Mouse (Mus musculus): ENCODE data around the gene Neo1. TPM values are rescaled to one million over a fixed set of nuclear protein-coding genes. Genes with fewer than 3 reads are reported as not detected.
"Not testable (repeated sequence)": the region's sequence is repeated elsewhere in the genome, so short reads cannot be mapped to it uniquely, and the experiment has no call there.

The Neo1 gene
- polyA plus RNA-seq, 1 experiment from 2014 or later, result 26.0 TPM

GRCm38 (mm10) chr9:59056281-59056680 is 20.0 kb upstream of the Neo1 start:
- H3K9me3 ChIP-seq, result no peaks in the 10 kb centered on the region
- ATAC-seq, result no peak
- no peaks in the 10 kb centered on the region for H3K4me1 ChIP-seq (replicated peaks)
- 78% methylated on average over 8 of the region's 8 CpGs for WGBS
- no peak overlapping the region for H3K4me3 ChIP-seq (replicated peaks)
- H3K9ac ChIP-seq, result no peak overlapping the region
- H3K27me3 ChIP-seq (replicated peaks), result no peaks in the 10 kb centered on the region
- no peaks in the 10 kb centered on the region for H3K36me3 ChIP-seq
- H3K27ac ChIP-seq, result no peak overlapping the region
- H3K4me2 ChIP-seq (replicated peaks), result no peak overlapping the region

DNA sequence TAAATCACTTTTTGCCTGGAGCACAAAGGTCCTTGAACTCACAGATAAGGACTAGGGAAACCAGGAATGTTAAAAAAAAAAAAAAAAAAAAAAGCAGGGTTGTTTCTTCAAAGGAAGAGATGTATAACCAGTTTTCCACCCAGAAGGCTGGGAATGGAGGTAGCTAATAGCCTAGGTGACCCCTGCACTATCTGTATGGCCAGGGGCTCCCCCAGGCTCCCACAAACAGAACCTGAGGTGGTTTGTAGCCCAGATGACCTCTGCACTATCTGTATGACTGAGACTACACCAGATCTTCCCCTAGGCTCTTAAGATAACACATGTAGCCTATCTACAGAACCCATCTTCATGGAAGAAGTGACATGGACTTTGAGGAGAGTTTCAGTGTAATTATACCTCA is 5.6 kb upstream of the Neo1 start:
- Histone ChIP-seq H3K4me2 (replicated peaks) (no peak overlapping the region), H3K27me3 (replicated peaks) (no peaks in the 10 kb centered on the region), H3K9me3 (no peaks in the 10 kb centered on the region), H3K36me3 (no peaks in the 10 kb centered on the region), H3K9ac (no peak overlapping the region), H3K4me1 (replicated peaks) (no peaks in the 10 kb centered on the region), H3K27ac (no peak overlapping the region), H3K4me3 (replicated peaks) (no peak overlapping the region)
- ATAC-seq, result peak; percentile 59

DNA sequence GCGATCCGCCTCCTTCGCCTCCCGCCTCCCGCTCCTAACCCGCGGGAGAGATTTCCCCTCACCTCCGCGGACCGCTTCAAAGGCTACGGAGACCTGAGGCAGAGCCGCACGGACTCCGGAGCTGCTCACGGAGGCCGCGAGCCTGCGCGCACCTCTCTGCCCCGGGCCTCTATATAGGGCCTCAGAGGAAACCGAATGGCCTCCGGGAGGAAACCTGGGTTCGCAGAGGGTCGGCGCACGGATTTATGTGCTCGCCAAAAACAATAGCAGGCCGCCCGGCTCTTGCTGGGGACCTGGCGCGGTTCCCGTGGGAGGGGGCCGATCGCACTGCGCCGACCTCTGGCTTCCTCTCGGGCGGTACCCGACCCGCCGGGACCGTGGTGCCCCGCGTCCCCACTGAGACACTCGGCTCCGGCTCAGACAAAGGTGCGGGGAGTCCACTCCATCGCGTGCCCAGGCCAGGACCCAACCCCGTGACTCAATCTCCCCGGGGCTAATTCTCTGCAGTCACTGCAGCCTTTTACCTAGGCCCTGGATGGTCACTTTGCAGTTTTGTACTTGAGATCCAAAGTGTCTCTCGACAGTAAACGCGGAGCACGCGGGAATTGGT is 596 bp upstream of the Neo1 start:
- no peaks in the 10 kb centered on the region for H3K27me3 ChIP-seq (replicated peaks)
- H3K4me1 ChIP-seq (replicated peaks), result 0 out of 2 replicates have a peak, but pooled peaks cover 12% of the 10 kb centered on the region
- peak; percentile 45 for ATAC-seq
- H3K9me3 ChIP-seq, result no peaks in the 10 kb centered on the region
- peak overlapping the region; percentile 100 for H3K27ac ChIP-seq
- no peaks in the 10 kb centered on the region for H3K36me3 ChIP-seq
- WGBS, result under 1% methylated on average over 53 of the region's 56 CpGs
- peak overlapping the region; percentile 81 for H3K4me2 ChIP-seq (replicated peaks)
- H3K9ac ChIP-seq, result peak overlapping the region; percentile 93
- peak overlapping the region; percentile 95 for H3K4me3 ChIP-seq (replicated peaks)

- Histone ChIP-seq H3K4me2 (replicated peaks) (peak overlapping the region; percentile 81), H3K27ac (peak overlapping the region; percentile 100), H3K4me3 (replicated peaks) (peak overlapping the region; percentile 95), H3K27me3 (replicated peaks) (no peaks in the 10 kb centered on the region), H3K4me1 (replicated peaks) (0 out of 2 replicates have a peak, but pooled peaks cover 12% of the 10 kb centered on the region), H3K36me3 (no peaks in the 10 kb centered on the region), H3K9ac (peak overlapping the region; percentile 93), H3K9me3 (no peaks in the 10 kb centered on the region)
- peak; percentile 31 for ATAC-seq
- whole genome bisulfite sequencing, result under 1% methylated on average over 56 of the region's 63 CpGs
Observed at GRCm38 (mm10) chr9:59035342-59036158, 691 bp downstream of the Neo1 start.

GRCm38 (mm10) chr9:59034836-59035235 is 1.4 kb downstream of the Neo1 start:
- no peak for ATAC-seq
- Histone ChIP-seq H3K4me2 (replicated peaks) (peak overlapping the region; percentile 81), H3K27me3 (replicated peaks) (no peaks in the 10 kb centered on the region), H3K27ac (no peak overlapping the region), H3K36me3 (no peaks in the 10 kb centered on the region), H3K9ac (no peak overlapping the region), H3K4me1 (replicated peaks) (0 out of 2 replicates have a peak, but pooled peaks cover 12% of the 10 kb centered on the region), H3K4me3 (replicated peaks) (peak overlapping the region; percentile 95), H3K9me3 (no peaks in the 10 kb centered on the region)
- WGBS, result 25% methylated on average over 5 of the region's 5 CpGs

DNA sequence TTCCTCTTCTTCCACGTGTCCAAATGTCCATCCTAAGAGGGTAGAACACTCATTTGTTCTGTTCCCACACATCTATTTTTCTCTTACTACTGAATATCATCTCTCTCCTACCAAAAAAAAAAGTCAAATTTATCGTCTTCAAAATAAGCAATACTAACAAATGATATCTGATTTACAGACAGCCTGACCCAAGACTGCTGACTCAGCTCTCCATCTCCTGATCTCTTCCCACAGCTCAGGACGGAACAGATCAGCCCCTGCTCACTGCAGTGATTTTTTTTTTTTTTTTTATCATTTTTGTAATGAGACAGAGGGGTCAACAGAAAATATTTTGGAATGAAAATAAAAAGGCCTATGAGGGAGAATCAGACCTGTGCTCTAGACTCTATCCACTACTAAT is 2.7 kb downstream of the Neo1 start:
- H3K9me3 ChIP-seq, result no peaks in the 10 kb centered on the region
- H3K4me1 ChIP-seq (replicated peaks), result 0 out of 2 replicates have a peak, but pooled peaks cover 12% of the 10 kb centered on the region
- H3K36me3 ChIP-seq, result no peaks in the 10 kb centered on the region
- no peak overlapping the region for H3K4me3 ChIP-seq (replicated peaks)
- 33% methylated on average over 3 of the region's 3 CpGs for WGBS
- ATAC-seq, result no peak
- no peaks in the 10 kb centered on the region for H3K27me3 ChIP-seq (replicated peaks)
- no peak overlapping the region for H3K27ac ChIP-seq
- H3K9ac ChIP-seq, result no peak overlapping the region
- H3K4me2 ChIP-seq (replicated peaks), result no peak overlapping the region

GRCm38 (mm10) chr9:59024245-59024844 is 11.9 kb downstream of the Neo1 start:
- Histone ChIP-seq H3K27ac (no peak overlapping the region), H3K4me2 (replicated peaks) (no peak overlapping the region), H3K4me1 (replicated peaks) (no peaks in the 10 kb centered on the region), H3K4me3 (replicated peaks) (no peak overlapping the region), H3K27me3 (replicated peaks) (no peaks in the 10 kb centered on the region), H3K36me3 (no peaks in the 10 kb centered on the region), H3K9ac (no peak overlapping the region), H3K9me3 (no peaks in the 10 kb centered on the region)
- 37% methylated on average over 4 of the region's 4 CpGs for WGBS
- ATAC-seq, result no peak

- Histone ChIP-seq H3K27me3 (replicated peaks) (no peaks in the 10 kb centered on the region), H3K9me3 (no peaks in the 10 kb centered on the region), H3K4me3 (replicated peaks) (no peak overlapping the region), H3K4me2 (replicated peaks) (no peak overlapping the region), H3K9ac (no peak overlapping the region), H3K36me3 (no peaks in the 10 kb centered on the region), H3K4me1 (replicated peaks) (no peaks in the 10 kb centered on the region), H3K27ac (no peak overlapping the region)
- WGBS, result 70% methylated on average over 3 of the region's 3 CpGs
- no peak for ATAC-seq
Observed at GRCm38 (mm10) chr9:59016060-59016719, 20.1 kb downstream of the Neo1 start.

- no peak for ATAC-seq
- no peak overlapping the region for H3K4me3 ChIP-seq (replicated peaks)
- WGBS, result 8% methylated on average over 2 of the region's 2 CpGs
- H3K4me2 ChIP-seq (replicated peaks), result no peak overlapping the region
- H3K9me3 ChIP-seq, result no peaks in the 10 kb centered on the region
- H3K4me1 ChIP-seq (replicated peaks), result no peaks in the 10 kb centered on the region
- H3K36me3 ChIP-seq, result no peaks in the 10 kb centered on the region
- H3K9ac ChIP-seq, result no peak overlapping the region
- no peaks in the 10 kb centered on the region for H3K27me3 ChIP-seq (replicated peaks)
- H3K27ac ChIP-seq, result no peak overlapping the region
Observed at GRCm38 (mm10) chr9:59013365-59013764, 22.9 kb downstream of the Neo1 start.

DNA sequence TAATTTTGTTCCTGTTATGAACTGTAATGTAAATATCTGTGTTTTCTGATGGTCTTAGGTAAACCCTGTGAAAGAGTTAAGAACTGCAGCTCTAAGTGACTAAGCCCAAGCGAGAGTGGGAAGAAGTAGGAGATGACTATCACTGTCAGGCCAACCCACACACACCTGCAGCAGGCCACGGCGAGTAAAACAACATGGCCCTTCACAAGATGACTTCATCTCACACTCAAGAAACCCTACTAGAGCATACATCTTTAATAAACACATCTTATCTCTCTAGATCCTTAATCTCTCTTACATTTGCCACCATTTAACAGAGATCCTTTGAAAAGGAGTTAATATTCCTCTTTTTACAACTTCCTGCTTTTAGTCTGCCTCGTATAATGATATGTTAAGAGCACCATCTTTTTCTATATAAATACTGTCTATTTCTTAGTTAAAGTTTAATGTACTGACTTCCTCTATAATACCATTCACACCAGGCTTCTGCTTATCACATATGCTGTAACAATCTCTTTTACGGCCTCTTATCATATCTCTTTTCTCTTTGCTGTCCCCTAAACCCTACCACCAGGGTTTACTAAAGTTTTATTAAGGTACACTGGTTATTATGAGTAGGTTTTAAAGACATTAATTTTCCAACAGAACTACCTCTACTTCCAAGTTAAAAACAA is 46.8 kb downstream of the Neo1 start:
- Histone ChIP-seq H3K9me3 (no peaks in the 10 kb centered on the region), H3K4me2 (replicated peaks) (0 out of 2 replicates have a peak overlapping the region, but pooled peaks have one; percentile 20), H3K9ac (no peak overlapping the region), H3K4me1 (replicated peaks) (no peaks in the 10 kb centered on the region), H3K36me3 (peaks cover 3% of the 10 kb centered on the region; the same call in 1 of the 2 replicates), H3K27ac (0 out of 2 replicates have a peak overlapping the region, but pooled peaks have one; percentile 28), H3K27me3 (replicated peaks) (no peaks in the 10 kb centered on the region), H3K4me3 (replicated peaks) (no peak overlapping the region)
- ATAC-seq, result peak; percentile 89
- WGBS, result 58% methylated on average over 5 of the region's 5 CpGs

DNA sequence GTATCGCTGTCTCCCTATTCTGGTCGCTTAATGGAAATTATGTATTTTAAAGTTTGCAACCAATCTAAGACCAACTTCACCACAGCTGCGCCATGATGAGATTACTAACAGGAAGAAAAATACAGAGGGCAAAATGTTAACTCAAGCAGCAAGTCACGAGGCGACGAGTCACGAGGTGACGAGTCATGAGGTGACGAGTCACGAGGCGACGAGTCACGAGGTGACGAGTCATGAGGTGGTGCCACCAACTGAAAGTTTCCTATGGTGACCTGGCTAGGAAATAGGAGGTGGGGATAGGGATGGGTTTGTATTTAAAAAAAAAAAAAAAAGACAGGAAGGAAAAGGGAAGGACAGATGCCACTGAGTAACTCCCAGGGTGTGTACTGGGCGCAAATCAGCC is 57.2 kb downstream of the Neo1 start:
- Histone ChIP-seq H3K9ac (no peak overlapping the region), H3K9me3 (no peaks in the 10 kb centered on the region), H3K27ac (no peak overlapping the region), H3K4me3 (replicated peaks) (no peak overlapping the region), H3K27me3 (replicated peaks) (no peaks in the 10 kb centered on the region), H3K4me2 (replicated peaks) (no peak overlapping the region), H3K4me1 (replicated peaks) (no peaks in the 10 kb centered on the region), H3K36me3 (no peaks in the 10 kb centered on the region)
- no peak for ATAC-seq
- WGBS, result 93% methylated on average over 15 of the region's 15 CpGs

DNA sequence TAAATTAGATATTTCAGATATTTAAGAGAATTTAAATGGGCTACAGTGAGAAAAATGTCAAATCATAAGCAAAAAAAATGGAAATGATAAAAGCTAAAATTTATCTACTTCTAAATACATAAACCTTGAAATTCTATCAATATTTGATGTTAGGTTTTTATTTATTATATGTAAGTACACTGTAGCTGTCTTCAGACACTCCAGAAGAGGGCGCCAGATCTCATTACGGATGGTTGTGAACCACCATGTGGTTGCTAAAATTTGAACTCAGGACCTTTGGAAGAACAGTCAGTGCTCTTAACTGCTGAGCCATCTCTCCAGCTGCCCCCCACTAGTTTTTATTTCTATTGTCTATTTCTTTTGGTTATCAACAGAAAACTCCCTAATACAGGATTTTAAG is 65.1 kb downstream of the Neo1 start:
- H3K4me1 ChIP-seq (replicated peaks); H3K9ac ChIP-seq; H3K27ac ChIP-seq; H3K4me3 ChIP-seq (replicated peaks); H3K4me2 ChIP-seq (replicated peaks); ATAC-seq; H3K9me3 ChIP-seq; H3K27me3 ChIP-seq (replicated peaks); H3K36me3 ChIP-seq: not testable (repeated sequence)
- 80% methylated on average over 2 of the region's 2 CpGs for WGBS
